17 mouse cellular contexts compared by ENCODE assay signal in genomic region chr5:62683207-62683606, GRCm38 (mm10).
DNase-seq lines count a peak whose midpoint lies in the region; ATAC-seq and TF ChIP-seq lines count a peak whose summit lies in the region.
"Had no signal": no experiment of that assay in that cellular context is flagged by ENCODE, and none has a peak within 500 bp of the region (broad histone marks: within the 10 kb centered on the region; RNA-seq: fewer than 3 reads in every experiment).

No protein-coding gene starts in this region.

- no peak for TF ChIP-seq CTCF in left cerebral cortex, adult 2 months (IDR thresholded peaks at IDR 0.05)

- no peak overlapping the region for H3K9ac ChIP-seq in forebrain, embryonic 12.5 days
- no peak overlapping the region for H3K9ac ChIP-seq in hindbrain, embryonic 15.5 days
- no peak overlapping the region for H3K9ac ChIP-seq in neural tube, embryonic 13.5 days
- H3K9ac ChIP-seq: embryonic facial prominence, embryonic 13.5 days; liver, embryonic 14.5 days had no signal

- no peak overlapping the region for H3K27ac ChIP-seq in forebrain, embryonic 12.5 days
- H3K27ac ChIP-seq in forebrain, embryonic 10.5 days = no peak overlapping the region
- H3K27ac ChIP-seq in left cerebral cortex, adult 2 months = peak overlapping the region; percentile 8
- no peak overlapping the region for H3K27ac ChIP-seq in hindbrain, embryonic 15.5 days (replicated peaks)
- no peak overlapping the region for H3K27ac ChIP-seq in neural tube, embryonic 13.5 days (replicated peaks)
- H3K27ac ChIP-seq: embryonic facial prominence, embryonic 13.5 days; liver, embryonic 14.5 days had no signal

- no peaks in the 10 kb centered on the region for H3K9me3 ChIP-seq in forebrain, embryonic 12.5 days
- no peaks in the 10 kb centered on the region for H3K9me3 ChIP-seq in forebrain, embryonic 10.5 days
- H3K9me3 ChIP-seq in hindbrain, embryonic 15.5 days = no peaks in the 10 kb centered on the region
- no peaks in the 10 kb centered on the region for H3K9me3 ChIP-seq in neural tube, embryonic 13.5 days
- H3K9me3 ChIP-seq: embryonic facial prominence, embryonic 13.5 days; G1E had no signal

- intact Hi-C loops in left cerebral cortex, adult 2 months (cut with DNase I) = no loop called here
- intact Hi-C loops in left cerebral cortex, postnatal 36 days (cut with DNase I) = no loop called here

- no peaks in the 10 kb centered on the region for H3K27me3 ChIP-seq in forebrain, embryonic 12.5 days
- H3K27me3 ChIP-seq in forebrain, embryonic 10.5 days (ENCODE audit: poor library complexity, severe bottlenecking) = no peaks in the 10 kb centered on the region
- no peaks in the 10 kb centered on the region for H3K27me3 ChIP-seq in hindbrain, embryonic 15.5 days
- H3K27me3 ChIP-seq in neural tube, embryonic 13.5 days = no peaks in the 10 kb centered on the region
- H3K27me3 ChIP-seq: embryonic facial prominence, embryonic 13.5 days had no signal

- 25% methylated on average over 3 of the region's 3 CpGs for WGBS in forebrain, embryonic 12.5 days
- 64% methylated on average over 3 of the region's 3 CpGs for WGBS in forebrain, embryonic 10.5 days
- 36% methylated on average over 3 of the region's 3 CpGs for WGBS in hindbrain, embryonic 15.5 days
- WGBS in neural tube, embryonic 13.5 days = 36% methylated on average over 3 of the region's 3 CpGs

- ATAC-seq in forebrain, embryonic 12.5 days (ENCODE audit: low FRiP score) = peak; percentile 70; the same call in 1 of the 2 replicates
- ATAC-seq in hindbrain, embryonic 15.5 days (ENCODE audit: low FRiP score, low read depth) = peak; percentile 27; the same call in 1 of the 2 replicates
- ATAC-seq in neural tube, embryonic 13.5 days (ENCODE audit: low read depth) = peak; percentile 82; the same call in 1 of the 2 replicates
- ATAC-seq in granulocyte monocyte progenitor cell, adult 5-6 weeks (replicated peaks; ENCODE audit: poor library complexity, severe bottlenecking) = no peak

- DNase-seq in forebrain, embryonic 10.5 days (ENCODE audit: extremely low spot score, low spot score) = no peak
- no peak for DNase-seq in left cerebral cortex, adult 2 months (ENCODE audit: extremely low spot score in 1 of 2, low spot score in 2 of 2)
- no peak for DNase-seq in left cerebral cortex, postnatal 36 days (ENCODE audit: low spot score in 2 of 2)
- no peak for DNase-seq in adrenal gland, postnatal 25 days
- DNase-seq: adrenal gland, postnatal 36 days; cerebellum, adult 2 months; gastrocnemius, postnatal 36 days; kidney, adult 11 months; retina, postnatal 1 day; right cerebral cortex, postnatal 4 days had no signal

- no peak overlapping the region for H3K4me2 ChIP-seq in forebrain, embryonic 12.5 days
- no peak overlapping the region for H3K4me2 ChIP-seq in hindbrain, embryonic 15.5 days
- H3K4me2 ChIP-seq in neural tube, embryonic 13.5 days = no peak overlapping the region
- H3K4me2 ChIP-seq: embryonic facial prominence, embryonic 13.5 days had no signal

- H3K4me3 ChIP-seq in forebrain, embryonic 12.5 days (replicated peaks) = no peak overlapping the region
- H3K4me3 ChIP-seq in forebrain, embryonic 10.5 days = no peak overlapping the region
- H3K4me3 ChIP-seq in left cerebral cortex, adult 2 months = no peak overlapping the region
- H3K4me3 ChIP-seq in hindbrain, embryonic 15.5 days = no peak overlapping the region
- H3K4me3 ChIP-seq in neural tube, embryonic 13.5 days = no peak overlapping the region
- H3K4me3 ChIP-seq: embryonic facial prominence, embryonic 13.5 days had no signal

- H3K4me1 ChIP-seq in forebrain, embryonic 12.5 days = no peaks in the 10 kb centered on the region
- H3K4me1 ChIP-seq in forebrain, embryonic 10.5 days = no peaks in the 10 kb centered on the region
- H3K4me1 ChIP-seq in hindbrain, embryonic 15.5 days (replicated peaks) = no peaks in the 10 kb centered on the region; the same call in 1 of the 2 replicates
- H3K4me1 ChIP-seq in neural tube, embryonic 13.5 days (replicated peaks) = no peaks in the 10 kb centered on the region
- H3K4me1 ChIP-seq: embryonic facial prominence, embryonic 13.5 days had no signal

- H3K36me3 ChIP-seq in forebrain, embryonic 12.5 days (replicated peaks) = no peaks in the 10 kb centered on the region
- no peaks in the 10 kb centered on the region for H3K36me3 ChIP-seq in forebrain, embryonic 10.5 days (replicated peaks)
- H3K36me3 ChIP-seq in hindbrain, embryonic 15.5 days = no peaks in the 10 kb centered on the region
- no peaks in the 10 kb centered on the region for H3K36me3 ChIP-seq in neural tube, embryonic 13.5 days
- H3K36me3 ChIP-seq: embryonic facial prominence, embryonic 13.5 days; G1E had no signal
